Mouse (Mus musculus) embryonic facial prominence, embryonic 14.5 days (tissue): Measurements from ENCODE around the gene Kctd6. TPM values are rescaled to one million over a fixed set of nuclear protein-coding genes. Genes with fewer than 3 reads are reported as not detected.
"Not testable (repeated sequence)": the region's sequence is repeated elsewhere in the genome, so short reads cannot be mapped to it uniquely, and the experiment has no call there.

Source experiments
- ATAC-seq: fragments of 200-750 bp; cut with Nextera tagmentation; 2 replicates; pipeline ENCODE4 v1.8.0; 2017; ENCODE audit warnings: low read depth, moderate number of reproducible peaks, moderate TSS enrichment
- DNase-seq: peaks from one replicate; pipeline ENCODE4 v3.0.0-alpha.2; 2015; ENCODE audit warnings: low spot score
- H3K27ac ChIP-seq: fragments of 300-500 bp; sonication (generic); replicated peaks from 2 replicates; pipeline ENCODE4 v1.5.1; 2014; ENCODE audit warnings: low read depth, mild to moderate bottlenecking, low read length, moderate library complexity
- H3K27me3 ChIP-seq: fragments of 300-500 bp; sonication (generic); replicated peaks from 2 replicates; pipeline ENCODE4 v1.6.1; 2014; ENCODE audit warnings: low read length; ENCODE audit not compliant: control insufficient read depth, insufficient read depth
- H3K36me3 ChIP-seq: fragments of 300-500 bp; sonication (generic); 2 replicates; pipeline ENCODE4 v1.6.1; 2014; ENCODE audit warnings: low read length, mixed read lengths; ENCODE audit not compliant: control insufficient read depth, insufficient read depth
- H3K4me1 ChIP-seq: fragments of 300-500 bp; sonication (generic); 2 replicates; pipeline ENCODE4 v1.6.1; 2014; ENCODE audit warnings: antibody characterized with exemption, low read length; ENCODE audit not compliant: control insufficient read depth, insufficient read depth
- H3K4me2 ChIP-seq: fragments of 300-500 bp; sonication (generic); 2 replicates; pipeline ENCODE4 v1.6.1; 2014; ENCODE audit warnings: low read depth, mild to moderate bottlenecking, low read length, moderate library complexity, mixed read lengths
- H3K4me3 ChIP-seq: fragments of 300-500 bp; sonication (generic); 2 replicates; pipeline ENCODE4 v1.5.1; 2014; ENCODE audit warnings: low read depth, mild to moderate bottlenecking, low read length
- H3K9ac ChIP-seq: fragments of 300-500 bp; sonication (generic); 2 replicates; pipeline ENCODE4 v1.6.1; 2014; ENCODE audit warnings: low read depth, mild to moderate bottlenecking, low read length, moderate library complexity, mixed read lengths
- H3K9me3 ChIP-seq: fragments of 300-500 bp; sonication (generic); 2 replicates; pipeline ENCODE4 v1.6.1; 2016; ENCODE audit warnings: low read length; ENCODE audit not compliant: control insufficient read depth
- WGBS: fragments of 180-500 bp; shearing (Covaris S2); extraction: QIAGEN DNeasy Blood & Tissue Kit; methylation state at CpG from one replicate; pipeline ENCODE4 v1.1.7; 2014; 5-methylcytosine and 5-hydroxymethylcytosine counted together
- polyA plus RNA-seq: library from polyadenylated mRNA; unstranded; fragments of >200 nt; fragmentation: Nextera tagmentation; extraction: Ambion mirVana; gene quantifications from 2 replicates; pipeline ENCODE4 v1.2.1, GENCODE M21; 2014

Kctd6 gene
- polyA plus RNA-seq, 1 experiment from 2014 or later, result 12.8 TPM

- ATAC-seq, result no peak
- DNase-seq, result no peak
- no peak within 1 kb of the TSS for H3K9ac ChIP-seq
- H3K27me3 ChIP-seq, result no peaks in the 10 kb centered on the region
- H3K9me3 ChIP-seq, result no peaks in the 10 kb centered on the region
- H3K27ac ChIP-seq, result no peak within 1 kb of the TSS
- H3K4me1 ChIP-seq, result no peaks in the 10 kb centered on the region
- no peaks in the 10 kb centered on the region for H3K36me3 ChIP-seq
- H3K4me3 ChIP-seq, result no peak within 1 kb of the TSS
- 78% methylated on average over 3 of the region's 3 CpGs for WGBS
- no peak within 1 kb of the TSS for H3K4me2 ChIP-seq
Measured at GRCm38 (mm10) chr14:8259166-8259565, 45.2 kb downstream of the Kctd6 start, which contains the start of gene Acox2. Acox2 (minus strand) TSS chr14:8259353.

DNA sequence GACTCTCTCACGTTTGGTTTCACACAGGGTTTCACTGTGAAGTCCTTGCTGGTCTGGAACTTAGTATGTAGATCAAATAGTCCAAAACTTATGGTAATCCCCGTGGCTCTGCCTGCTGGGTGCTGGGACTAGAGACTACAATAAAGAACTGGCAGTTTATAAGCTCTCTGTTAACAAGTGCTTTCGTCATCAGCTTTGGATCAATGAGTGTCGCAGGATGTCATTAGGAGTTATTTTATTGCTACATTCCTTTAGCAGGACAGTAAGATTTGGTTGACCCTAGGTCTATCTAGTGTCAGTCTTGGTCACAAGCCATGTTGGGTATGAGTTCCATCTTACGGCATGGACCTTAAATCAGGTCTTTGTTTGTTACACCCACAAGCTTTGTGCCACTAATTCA, 46.3 kb downstream of the Kctd6 start:
- Histone ChIP-seq H3K9ac (no peak overlapping the region), H3K36me3 (no peaks in the 10 kb centered on the region), H3K9me3 (no peaks in the 10 kb centered on the region), H3K4me2 (no peak overlapping the region), H3K4me3 (no peak overlapping the region), H3K27me3 (no peaks in the 10 kb centered on the region), H3K4me1 (no peaks in the 10 kb centered on the region), H3K27ac (no peak overlapping the region)
- DNase-seq, result no peak
- WGBS, result 79% methylated on average over 5 of the region's 5 CpGs
- ATAC-seq, result no peak

GRCm38 (mm10) chr14:8262242-8262641, 48.3 kb downstream of the Kctd6 start:
- DNase-seq (no peak), ATAC-seq (no peak)
- no peak overlapping the region for H3K27ac ChIP-seq
- no peaks in the 10 kb centered on the region for H3K27me3 ChIP-seq
- no peaks in the 10 kb centered on the region for H3K4me1 ChIP-seq
- 33% methylated on average over 1 of the region's 1 CpGs for WGBS
- H3K9me3 ChIP-seq, result no peaks in the 10 kb centered on the region
- H3K4me2 ChIP-seq, result no peak overlapping the region
- H3K36me3 ChIP-seq, result no peaks in the 10 kb centered on the region
- no peak overlapping the region for H3K9ac ChIP-seq
- no peak overlapping the region for H3K4me3 ChIP-seq

GRCm38 (mm10) chr14:8264378-8264777, 50.4 kb downstream of the Kctd6 start:
- Histone ChIP-seq H3K9me3 (no peaks in the 10 kb centered on the region), H3K36me3 (no peaks in the 10 kb centered on the region), H3K27ac (no peak overlapping the region), H3K4me2 (no peak overlapping the region), H3K9ac (no peak overlapping the region), H3K4me1 (no peaks in the 10 kb centered on the region), H3K4me3 (no peak overlapping the region), H3K27me3 (no peaks in the 10 kb centered on the region)
- DNase-seq (no peak), ATAC-seq (no peak)
- 86% methylated on average over 1 of the region's 1 CpGs for WGBS

- not testable (repeated sequence) for H3K36me3 ChIP-seq, H3K4me3 ChIP-seq, H3K4me2 ChIP-seq, ATAC-seq, H3K9me3 ChIP-seq, H3K4me1 ChIP-seq, H3K27ac ChIP-seq, DNase-seq, H3K27me3 ChIP-seq, H3K9ac ChIP-seq
- WGBS, result 88% methylated on average over 8 of the region's 8 CpGs
Measured at GRCm38 (mm10) chr14:8271281-8271680, 57.3 kb downstream of the Kctd6 start.

Other genes with a start within 250 kb of the Kctd6 start
- 0.62 and 0.89 TPM in 2 replicates for gene Dnase1l3, start 219.6 kb upstream of the Kctd6 start, polyA plus RNA-seq
- gene Abhd6, start 211.2 kb upstream of the Kctd6 start, polyA plus RNA-seq, result 20.0 and 20.3 TPM in 2 replicates
- gene Rpp14, start 133.8 kb upstream of the Kctd6 start, polyA plus RNA-seq, result 48.5 and 52.6 TPM in 2 replicates
- gene Pxk, start 115.9 kb upstream of the Kctd6 start, polyA plus RNA-seq, result 37.6 and 38.9 TPM in 2 replicates
- gene Pdhb, start 41.1 kb upstream of the Kctd6 start, polyA plus RNA-seq, result 202 and 215 TPM in 2 replicates
- gene Acox2, start 45.2 kb downstream of the Kctd6 start, polyA plus RNA-seq, result 0.51 and 1.5 TPM in 2 replicates
- gene Fam107a, start 103.9 kb downstream of the Kctd6 start, polyA plus RNA-seq, result 0.85 and 1.5 TPM in 2 replicates
- 1.5 and 1.9 TPM in 2 replicates for gene Oit1, start 164.6 kb downstream of the Kctd6 start, polyA plus RNA-seq